14 mouse cellular contexts compared by ENCODE assay signal in genomic region chr2:108677777-108678380, GRCm38 (mm10).
"Had no signal": no experiment of that assay in that cellular context is flagged by ENCODE, and none has a peak within 500 bp of the region (broad histone marks: within the 10 kb centered on the region; RNA-seq: fewer than 3 reads in every experiment).

No protein-coding gene starts in this region.

- H3K4me3 ChIP-seq: left cerebral cortex, adult 2 months; liver, embryonic 13.5 days; stomach, embryonic 15.5 days had no signal

- H3K36me3 ChIP-seq: liver, embryonic 13.5 days; stomach, embryonic 15.5 days had no signal

- H3K9me3 ChIP-seq: liver, embryonic 13.5 days; stomach, embryonic 15.5 days had no signal

- H3K9ac ChIP-seq: liver, embryonic 13.5 days; stomach, embryonic 15.5 days had no signal

- H3K27me3 ChIP-seq: liver, embryonic 13.5 days; stomach, embryonic 15.5 days had no signal

- H3K4me1 ChIP-seq: liver, embryonic 13.5 days; stomach, embryonic 15.5 days had no signal

- DNase-seq: kidney, postnatal 14 days; layer of hippocampus, postnatal 36 days; liver, embryonic 13.5 days; lung, adult 2 months; lung, postnatal 14 days; lung, postnatal 4 days; midbrain, embryonic 14.5 days; right cerebral cortex, postnatal 25 days; spleen, adult 18-20 months; thymus, postnatal 25 days had no signal

- H3K4me2 ChIP-seq: liver, embryonic 13.5 days; midbrain, embryonic 11.5 days; stomach, embryonic 15.5 days had no signal

- H3K27ac ChIP-seq: left cerebral cortex, adult 2 months; liver, embryonic 13.5 days; stomach, embryonic 15.5 days had no signal

- ATAC-seq: intestine, postnatal 0 days had no signal
